22 mouse cellular contexts compared by ENCODE assay signal in the genomic region with DNA sequence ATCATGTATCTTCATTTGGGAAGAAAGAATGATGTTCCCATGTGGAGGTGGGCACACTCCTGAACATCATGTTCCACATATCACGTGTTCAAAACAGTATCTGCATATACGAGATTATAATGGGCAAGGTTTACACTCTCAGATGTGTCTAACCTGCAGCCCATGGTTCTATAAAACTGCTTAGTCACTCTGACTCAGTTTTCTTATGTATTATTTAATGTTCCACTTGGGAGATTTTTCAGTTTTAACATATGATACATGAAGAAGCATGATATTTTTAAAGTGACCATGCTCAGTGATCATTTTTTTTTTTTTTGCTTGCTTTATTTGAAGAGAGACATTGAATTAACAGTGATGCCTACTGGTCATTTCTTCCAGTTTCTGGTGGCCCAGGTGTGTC.
"Had no signal": no experiment of that assay in that cellular context is flagged by ENCODE, and none has a peak within 500 bp of the region (broad histone marks: within the 10 kb centered on the region; RNA-seq: fewer than 3 reads in every experiment).

No protein-coding gene starts in this region.

- ATAC-seq: liver, postnatal 0 days; lung, postnatal 0 days; midbrain, embryonic 16.5 days had no signal

- H3K4me1 ChIP-seq: neural tube, embryonic 13.5 days; neural tube, embryonic 15.5 days had no signal

- H3K4me3 ChIP-seq: lung, embryonic 15.5 days; megakaryocyte, embryonic 14.5 days; myocyte; neural tube, embryonic 13.5 days; neural tube, embryonic 15.5 days had no signal

- H3K4me2 ChIP-seq: lung, embryonic 15.5 days; midbrain, embryonic 11.5 days; neural tube, embryonic 13.5 days; neural tube, embryonic 15.5 days had no signal

- H3K27me3 ChIP-seq: lung, embryonic 15.5 days; megakaryocyte, embryonic 14.5 days; neural tube, embryonic 13.5 days; neural tube, embryonic 15.5 days had no signal

- H3K36me3 ChIP-seq: lung, embryonic 15.5 days; neural tube, embryonic 13.5 days; neural tube, embryonic 15.5 days had no signal

- H3K9me3 ChIP-seq: lung, embryonic 15.5 days; neural tube, embryonic 13.5 days; neural tube, embryonic 15.5 days had no signal

- H3K27ac ChIP-seq: lung, embryonic 15.5 days; macrophage; neural tube, embryonic 13.5 days; neural tube, embryonic 15.5 days had no signal

- DNase-seq: liver, postnatal 0 days; lung, adult 2 months; lung, postnatal 14 days; lung, postnatal 36 days; midbrain, embryonic 14.5 days; retina, postnatal 1 day; right cerebral cortex, adult 18-20 months; right cerebral cortex, postnatal 25 days; right cerebral cortex, postnatal 4 days; spleen, adult 18-20 months; thymus, adult 18-20 months; thymus, postnatal 14 days; thymus, postnatal 36 days had no signal

- H3K9ac ChIP-seq: liver, postnatal 0 days; lung, embryonic 15.5 days; neural tube, embryonic 13.5 days; neural tube, embryonic 15.5 days had no signal
